Mouse (Mus musculus): ENCODE results near the gene Col4a3bp.

DNA sequence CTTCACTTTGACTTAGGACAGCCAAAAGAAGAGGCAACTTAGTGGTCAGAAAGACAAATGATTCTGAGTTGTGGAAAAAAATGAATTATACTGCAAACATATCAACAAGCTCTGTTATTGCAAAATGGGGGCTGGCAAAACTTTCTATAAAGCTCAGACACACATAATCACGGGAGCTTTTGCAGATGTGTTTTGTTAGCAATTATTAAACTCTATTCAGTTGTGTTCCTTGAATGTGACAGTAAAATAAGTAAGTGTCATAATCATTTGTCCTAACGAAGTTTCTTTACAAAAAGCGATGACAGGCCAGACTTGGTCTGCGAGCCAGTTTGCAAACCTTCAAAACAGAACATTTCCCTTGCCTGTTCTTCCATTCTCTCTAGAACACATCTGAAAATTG is 34.9 kb upstream of the Col4a3bp start:
- TF ChIP-seq CTCF (IDR thresholded peaks at IDR 0.05; ENCODE audit: borderline replicate concordance, insufficient read depth, low read depth, low read length) (no peak), POLR2A (IDR thresholded peaks at IDR 0.05; ENCODE audit: borderline replicate concordance, insufficient read depth, low read length) (no peak)

Data from cerebellum, adult 2 months (tissue).